8 mouse cellular contexts compared by ENCODE assay signal in the genomic region with DNA sequence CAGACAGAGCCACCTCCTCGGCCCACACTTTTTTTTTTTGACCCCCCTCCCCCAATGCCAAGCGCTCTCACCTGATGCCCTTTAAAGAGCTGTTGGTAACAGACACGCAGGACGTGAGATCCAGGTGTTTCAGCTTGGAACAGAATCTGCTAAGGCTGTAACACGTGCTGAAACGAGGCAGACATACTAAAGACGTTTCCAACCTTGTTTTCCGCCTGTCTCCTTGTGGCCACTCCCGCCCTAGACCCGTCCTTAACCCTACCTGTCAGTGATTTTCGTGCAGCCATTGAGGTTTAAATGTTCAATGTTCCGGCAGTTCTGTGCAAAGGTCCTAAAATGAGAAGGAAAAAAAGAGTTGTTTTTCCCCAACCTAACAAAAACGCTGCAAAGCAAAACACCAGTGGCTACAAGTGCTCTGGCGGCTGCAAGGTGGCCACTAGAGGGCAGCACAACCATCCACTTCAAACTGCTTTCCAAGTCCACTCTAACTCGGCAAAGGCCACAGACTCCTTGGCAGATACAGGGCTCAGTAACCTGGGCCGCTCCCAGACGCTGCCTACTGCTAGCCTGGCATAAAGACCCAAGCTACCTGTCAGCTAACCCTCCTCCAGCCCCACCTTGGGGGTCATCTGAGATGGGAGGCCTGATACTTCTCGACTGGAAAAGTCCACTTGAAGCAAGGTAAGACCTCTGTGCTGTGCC. TPM values are rescaled to one million over a fixed set of nuclear protein-coding genes. Genes with fewer than 3 reads are reported as not detected.
DNase-seq lines count a peak whose midpoint lies in the region; ATAC-seq lines count a peak whose summit lies in the region.

No protein-coding gene starts in this region.

- H3K9ac ChIP-seq in forebrain, embryonic 11.5 days (ENCODE audit: low read length) = peak overlapping the region; percentile 20; the same call in 1 of the 2 replicates
- peak overlapping the region; percentile 65 for H3K9ac ChIP-seq in heart, embryonic 16.5 days (ENCODE audit: low read length)
- 0 out of 2 replicates have a peak overlapping the region, but pooled peaks have one; percentile 25 for H3K9ac ChIP-seq in liver, embryonic 15.5 days
- H3K9ac ChIP-seq in neural tube, embryonic 13.5 days = no peak overlapping the region

- H3K27ac ChIP-seq in forebrain, embryonic 11.5 days (ENCODE audit: low read depth, low read length) = no peak overlapping the region
- no peak overlapping the region for H3K27ac ChIP-seq in heart, embryonic 16.5 days (ENCODE audit: low read length)
- no peak overlapping the region for H3K27ac ChIP-seq in liver, embryonic 15.5 days (replicated peaks)
- H3K27ac ChIP-seq in neural tube, embryonic 13.5 days (replicated peaks) = no peak overlapping the region

- H3K4me3 ChIP-seq in forebrain, embryonic 11.5 days (ENCODE audit: low read depth, low read length) = no peak overlapping the region
- H3K4me3 ChIP-seq in heart, embryonic 16.5 days (ENCODE audit: low read length) = peak overlapping the region; percentile 39
- H3K4me3 ChIP-seq in liver, embryonic 15.5 days (replicated peaks) = peak overlapping the region; percentile 42
- H3K4me3 ChIP-seq in neural tube, embryonic 13.5 days = 0 out of 2 replicates have a peak overlapping the region, but pooled peaks have one; percentile 10

- H3K27me3 ChIP-seq in forebrain, embryonic 11.5 days (ENCODE audit: control insufficient read depth, insufficient read depth, low read length) = no peaks in the 10 kb centered on the region
- H3K27me3 ChIP-seq in heart, embryonic 16.5 days (ENCODE audit: control insufficient read depth, insufficient read depth, low read length) = no peaks in the 10 kb centered on the region
- peaks cover 5% of the 10 kb centered on the region; the same call in 1 of the 2 replicates for H3K27me3 ChIP-seq in liver, embryonic 15.5 days
- no peaks in the 10 kb centered on the region for H3K27me3 ChIP-seq in neural tube, embryonic 13.5 days

- H3K9me3 ChIP-seq in forebrain, embryonic 11.5 days (ENCODE audit: control insufficient read depth, low read length) = no peaks in the 10 kb centered on the region
- H3K9me3 ChIP-seq in heart, embryonic 16.5 days (replicated peaks; ENCODE audit: control insufficient read depth, low read length) = no peaks in the 10 kb centered on the region
- H3K9me3 ChIP-seq in liver, embryonic 15.5 days (replicated peaks) = no peaks in the 10 kb centered on the region
- no peaks in the 10 kb centered on the region for H3K9me3 ChIP-seq in neural tube, embryonic 13.5 days

- 39% methylated on average over 18 of the region's 18 CpGs for WGBS in forebrain, embryonic 11.5 days
- WGBS in heart, embryonic 16.5 days = 22% methylated on average over 18 of the region's 18 CpGs
- WGBS in liver, embryonic 15.5 days (ENCODE audit: insufficient replicate concordance) = 19% methylated on average over 18 of the region's 18 CpGs
- whole genome bisulfite sequencing in neural tube, embryonic 13.5 days = 26% methylated on average over 18 of the region's 18 CpGs

- H3K4me2 ChIP-seq in forebrain, embryonic 11.5 days (ENCODE audit: low read depth, low read length, severe bottlenecking) = 0 out of 2 replicates have a peak overlapping the region, but pooled peaks have one; percentile 29
- peak overlapping the region; percentile 71 for H3K4me2 ChIP-seq in heart, embryonic 16.5 days (ENCODE audit: low read depth, low read length)
- H3K4me2 ChIP-seq in liver, embryonic 15.5 days = peak overlapping the region; percentile 64
- peak overlapping the region; percentile 44 for H3K4me2 ChIP-seq in neural tube, embryonic 13.5 days

- DNase-seq in CD8-positive naive resting alpha-beta T cell, adult 2 months (ENCODE audit: low read depth in 2 of 2, low spot score in 2 of 2) = peak; percentile 58 to 68
- DNase-seq in c-Kit-positive CD71-positive TER-119-negative erythroid progenitor cells, embryonic 14.5 days (ENCODE audit: low read depth) = peak; percentile 78
- peak; percentile 92 for DNase-seq in forebrain, embryonic 11.5 days (ENCODE audit: low spot score)
- peak; percentile 88 to 92 for DNase-seq in kidney, postnatal 25 days
- DNase-seq in telencephalon, adult 2 months (ENCODE audit: low read depth, low spot score) = peak; percentile 79

- no peaks in the 10 kb centered on the region for H3K36me3 ChIP-seq in forebrain, embryonic 11.5 days (ENCODE audit: control insufficient read depth, insufficient read depth, low read length)
- no peaks in the 10 kb centered on the region for H3K36me3 ChIP-seq in heart, embryonic 16.5 days (ENCODE audit: control insufficient read depth, insufficient read depth)
- no peaks in the 10 kb centered on the region for H3K36me3 ChIP-seq in liver, embryonic 15.5 days (replicated peaks)
- no peaks in the 10 kb centered on the region for H3K36me3 ChIP-seq in neural tube, embryonic 13.5 days

- peak; percentile 82 for ATAC-seq in forebrain, embryonic 11.5 days (replicated peaks; ENCODE audit: low FRiP score)
- peak; percentile 65; the same call in 1 of the 2 replicates for ATAC-seq in heart, embryonic 16.5 days (replicated peaks; ENCODE audit: extremely low read depth, insufficient read depth, low FRiP score)
- ATAC-seq in liver, embryonic 15.5 days (ENCODE audit: insufficient read depth) = peak; percentile 71
- ATAC-seq in neural tube, embryonic 13.5 days (ENCODE audit: low read depth) = peak; percentile 78; the same call in 1 of the 2 replicates

- no peaks in the 10 kb centered on the region for H3K4me1 ChIP-seq in forebrain, embryonic 11.5 days (replicated peaks; ENCODE audit: control insufficient read depth, insufficient read depth, low read length)
- H3K4me1 ChIP-seq in heart, embryonic 16.5 days (ENCODE audit: control insufficient read depth, insufficient read depth, low read length) = no peaks in the 10 kb centered on the region
- peaks cover 8% of the 10 kb centered on the region for H3K4me1 ChIP-seq in liver, embryonic 15.5 days (replicated peaks)
- H3K4me1 ChIP-seq in neural tube, embryonic 13.5 days (replicated peaks) = no peaks in the 10 kb centered on the region

RNA-seq across cellular contexts. Expression of gene Fbxl2, which starts 55.3 kb away (rescaled TPM):
- polyA plus RNA-seq in forebrain, embryonic 11.5 days (2014; fragmentation: Nextera tagmentation; extraction: Ambion mirVana) = 8.4 and 8.9 TPM in 2 replicates
- polyA plus RNA-seq in heart, embryonic 16.5 days (2015; fragmentation: Nextera tagmentation; extraction: Ambion mirVana) = 1.8 and 1.9 TPM in 2 replicates
- 0.59 and 0.82 TPM in 2 replicates for polyA plus RNA-seq in liver, embryonic 15.5 days (2015; fragmentation: Nextera tagmentation; extraction: Ambion mirVana)
- 22.6 and 24.2 TPM in 2 replicates for polyA plus RNA-seq in neural tube, embryonic 13.5 days (2015; fragmentation: Nextera tagmentation; extraction: Ambion mirVana)

RNA-seq across cellular contexts. Expression of gene Ubp1, which starts 60.0 kb away (rescaled TPM):
- 51.7 and 52.5 TPM in 2 replicates for polyA plus RNA-seq in forebrain, embryonic 11.5 days (2014; fragmentation: Nextera tagmentation; extraction: Ambion mirVana)
- polyA plus RNA-seq in heart, embryonic 16.5 days (2015; fragmentation: Nextera tagmentation; extraction: Ambion mirVana) = 20.4 and 21.7 TPM in 2 replicates
- polyA plus RNA-seq in liver, embryonic 15.5 days (2015; fragmentation: Nextera tagmentation; extraction: Ambion mirVana) = 49.8 and 51.8 TPM in 2 replicates
- 33.6 and 34.0 TPM in 2 replicates for polyA plus RNA-seq in neural tube, embryonic 13.5 days (2015; fragmentation: Nextera tagmentation; extraction: Ambion mirVana)
